Mouse (Mus musculus) thymus, postnatal 36 days (tissue): Measurements from ENCODE around the gene Arf6.
"Not testable (repeated sequence)": the region's sequence is repeated elsewhere in the genome, so short reads cannot be mapped to it uniquely, and the experiment has no call there.

ENCODE experiments used
- DNase-seq, 2 experiments: peaks; one replicate each; pipeline ENCODE4 v3.0.0; 2022; ENCODE audit warnings: mixed read lengths in 2 of 2

The Arf6 gene

GRCm38 (mm10) chr12:69376132-69376531, 4.2 kb downstream of the Arf6 start:
- no peak for DNase-seq

GRCm38 (mm10) chr12:69377188-69377587, 5.2 kb downstream of the Arf6 start:
- no peak for DNase-seq

- not testable (repeated sequence) for DNase-seq
Measured at GRCm38 (mm10) chr12:69377636-69378035, 5.7 kb downstream of the Arf6 start.

GRCm38 (mm10) chr12:69378558-69379454, 6.9 kb downstream of the Arf6 start:
- DNase-seq, result no peak

- DNase-seq, result no peak
Measured at GRCm38 (mm10) chr12:69382880-69383279, 10.9 kb downstream of the Arf6 start.

- DNase-seq, result no peak
Measured at GRCm38 (mm10) chr12:69384606-69385005, 12.7 kb downstream of the Arf6 start.

- DNase-seq, result no peak
Measured at GRCm38 (mm10) chr12:69385542-69386280, 13.8 kb downstream of the Arf6 start.

- not testable (repeated sequence) for DNase-seq
Measured at GRCm38 (mm10) chr12:69386281-69386732, 14.4 kb downstream of the Arf6 start.

- no peak for DNase-seq
Measured at GRCm38 (mm10) chr12:69388321-69388869, 16.4 kb downstream of the Arf6 start.

GRCm38 (mm10) chr12:69389273-69389938, 17.5 kb downstream of the Arf6 start:
- DNase-seq, result no peak

- no peak for DNase-seq
Measured at GRCm38 (mm10) chr12:69390000-69390698, 18.2 kb downstream of the Arf6 start.

- no peak for DNase-seq
Measured at GRCm38 (mm10) chr12:69393076-69393475, 21.1 kb downstream of the Arf6 start.

GRCm38 (mm10) chr12:69394456-69394855, 22.5 kb downstream of the Arf6 start:
- no peak for DNase-seq

GRCm38 (mm10) chr12:69400367-69400766, 28.4 kb downstream of the Arf6 start:
- no peak for DNase-seq

- DNase-seq, result no peak
Measured at GRCm38 (mm10) chr12:69400871-69401286, 28.9 kb downstream of the Arf6 start.

GRCm38 (mm10) chr12:69402100-69402499, 30.1 kb downstream of the Arf6 start:
- DNase-seq, result no peak

- no peak for DNase-seq
Measured at GRCm38 (mm10) chr12:69402594-69403167, 30.7 kb downstream of the Arf6 start.

- no peak for DNase-seq
Measured at GRCm38 (mm10) chr12:69410767-69411166, 38.8 kb downstream of the Arf6 start.

GRCm38 (mm10) chr12:69411936-69412335, 40.0 kb downstream of the Arf6 start:
- no peak for DNase-seq

- no peak for DNase-seq
Measured at GRCm38 (mm10) chr12:69413303-69413702, 41.4 kb downstream of the Arf6 start.

- no peak for DNase-seq
Measured at GRCm38 (mm10) chr12:69414826-69415572, 43.0 kb downstream of the Arf6 start.
